Mouse (Mus musculus) megakaryocyte, embryonic 14.5 days (primary cell): ENCODE data around the gene Plch2. TPM values are rescaled to one million over a fixed set of nuclear protein-coding genes. Genes with fewer than 3 reads are reported as not detected.

Experiments used
- H3K27me3 ChIP-seq: replicated peaks from 2 replicates; pipeline ENCODE3; 2012; ENCODE audit warnings: inconsistent platforms
- H3K36me3 ChIP-seq: replicated peaks from 2 replicates; pipeline ENCODE3; 2012; ENCODE audit warnings: low read length, inconsistent platforms, mixed read lengths
- H3K4me1 ChIP-seq: 2 replicates; pipeline ENCODE4 v1.6.1; 2012; ENCODE audit warnings: inconsistent platforms
- H3K4me3 ChIP-seq: replicated peaks from 2 replicates; pipeline ENCODE3; 2012; ENCODE audit warnings: moderate library complexity, mild to moderate bottlenecking, inconsistent platforms
- H3K9me3 ChIP-seq: 2 replicates; pipeline ENCODE4 v1.6.1; 2012; ENCODE audit warnings: inconsistent platforms
- FLI1 ChIP-seq: IDR thresholded peaks from 2 replicates; pipeline ENCODE4 v1.6.1; 2012; ENCODE audit warnings: low read length, inconsistent platforms, mixed read lengths
- GATA1 ChIP-seq: IDR thresholded peaks from 3 replicates; pipeline ENCODE4 v1.6.1; 2012; ENCODE audit warnings: mixed read lengths, low read length, inconsistent platforms, borderline replicate concordance
- polyA plus RNA-seq: library from polyadenylated mRNA; stranded (reverse); fragments of >175 nt; gene quantifications from 2 replicates; pipeline ENCODE4 v1.2.3, GENCODE M21; 2012; ENCODE audit warnings: low replicate concordance; ENCODE audit not compliant: insufficient read depth

Gene Plch2
- polyA plus RNA-seq, 1 experiment = 0.27 TPM

- Histone ChIP-seq H3K27me3 (peaks cover 17% of the 10 kb centered on the region), H3K9me3 (no peaks in the 10 kb centered on the region), H3K36me3 (no peaks in the 10 kb centered on the region), H3K4me1 (peaks cover 43% of the 10 kb centered on the region), H3K4me3 (no peak overlapping the region)
- no peak for TF ChIP-seq GATA1
These were observed 116.4 kb downstream of the Plch2 start for GRCm38 (mm10) chr4:154940156-154940555.

DNA sequence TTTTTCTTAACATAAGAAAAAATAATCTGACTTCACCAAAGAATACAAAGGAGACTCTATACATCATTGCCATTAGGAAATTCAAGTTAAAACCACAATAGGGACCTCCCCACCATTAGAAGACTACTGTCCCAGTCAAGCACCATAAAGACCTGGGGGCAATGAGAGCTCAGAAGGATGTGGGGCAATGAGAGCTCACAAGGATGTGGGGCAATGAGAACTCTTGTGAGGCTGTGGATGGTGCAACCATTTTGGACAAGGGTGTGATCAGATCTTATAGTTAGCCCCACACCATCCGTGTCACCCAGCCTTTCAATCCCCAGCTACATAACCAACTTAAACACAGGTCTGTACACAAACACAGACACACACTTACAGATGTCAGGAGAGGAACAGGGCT, 118.8 kb downstream of the Plch2 start:
- Histone ChIP-seq H3K27me3 (peaks cover 32% of the 10 kb centered on the region), H3K4me3 (no peak overlapping the region), H3K4me1 (peaks cover 41% of the 10 kb centered on the region), H3K9me3 (no peaks in the 10 kb centered on the region), H3K36me3 (no peaks in the 10 kb centered on the region)
- no peak for TF ChIP-seq FLI1
- no peak for TF ChIP-seq GATA1

DNA sequence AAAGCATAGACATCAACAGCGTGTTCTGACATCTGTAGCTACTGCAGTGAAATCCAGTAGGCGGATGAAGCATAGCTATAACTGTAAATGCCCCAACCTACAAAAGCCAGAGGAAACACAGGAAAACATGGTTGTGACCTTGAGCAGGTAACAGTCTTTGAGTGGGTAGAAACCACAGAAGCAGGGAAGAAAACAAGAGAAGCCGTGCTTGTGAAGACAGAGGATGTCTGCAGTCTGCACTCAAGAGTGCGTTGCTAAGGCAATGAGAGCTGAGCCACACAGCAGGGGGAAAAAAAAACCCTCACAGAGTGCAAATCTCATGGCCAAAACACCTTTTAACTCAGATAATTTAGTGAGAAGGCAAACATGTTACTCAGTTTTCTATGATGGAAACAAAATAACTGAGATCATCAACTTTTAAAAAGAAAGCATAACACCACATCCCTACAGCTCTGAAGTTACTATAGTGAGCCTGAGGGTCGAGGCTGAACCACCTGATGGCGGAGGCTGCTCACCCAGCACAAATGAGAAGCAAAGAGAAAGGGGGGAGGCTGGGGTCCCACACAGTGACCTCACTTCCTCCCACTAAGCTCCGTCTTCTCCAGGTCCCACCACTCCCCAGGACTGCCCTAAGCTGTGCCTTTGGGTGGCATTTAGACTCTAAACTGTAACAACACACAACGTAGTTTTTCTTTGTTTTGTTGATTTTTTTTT, 119.9 kb downstream of the Plch2 start:
- no peak overlapping the region for H3K4me3 ChIP-seq
- H3K4me1 ChIP-seq = peaks cover 37% of the 10 kb centered on the region
- H3K36me3 ChIP-seq = no peaks in the 10 kb centered on the region
- no peaks in the 10 kb centered on the region for H3K9me3 ChIP-seq
- H3K27me3 ChIP-seq = peaks cover 38% of the 10 kb centered on the region
- TF ChIP-seq GATA1 = no peak
- TF ChIP-seq FLI1 = no peak

DNA sequence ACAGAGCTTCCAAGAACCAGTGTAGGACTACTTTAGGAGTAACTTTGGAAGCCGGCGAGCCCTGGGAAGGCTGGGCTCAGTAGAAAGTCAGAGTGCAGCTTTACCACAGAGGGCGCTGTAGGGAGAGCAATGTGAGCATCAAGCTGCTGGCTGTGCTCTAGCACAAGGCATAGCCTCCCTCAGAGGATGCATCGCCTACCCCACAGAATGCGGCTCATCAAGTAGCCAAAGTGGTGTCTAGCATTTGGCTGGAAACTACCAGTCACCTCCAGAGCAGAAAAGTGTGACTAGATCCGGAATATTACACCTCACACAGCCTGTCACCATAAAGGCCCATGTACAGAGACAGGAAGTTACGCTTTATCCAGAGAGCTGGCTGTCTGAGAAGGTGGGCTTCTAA, 120.8 kb downstream of the Plch2 start:
- H3K4me1 ChIP-seq = peaks cover 36% of the 10 kb centered on the region
- TF ChIP-seq FLI1 (no peak), GATA1 (no peak)
- peaks cover 38% of the 10 kb centered on the region for H3K27me3 ChIP-seq
- no peaks in the 10 kb centered on the region for H3K36me3 ChIP-seq
- H3K9me3 ChIP-seq = no peaks in the 10 kb centered on the region
- H3K4me3 ChIP-seq = no peak overlapping the region

- Histone ChIP-seq H3K4me3 (no peak overlapping the region), H3K9me3 (no peaks in the 10 kb centered on the region), H3K27me3 (peaks cover 38% of the 10 kb centered on the region), H3K4me1 (peaks cover 33% of the 10 kb centered on the region), H3K36me3 (no peaks in the 10 kb centered on the region)
- TF ChIP-seq GATA1 (no peak), FLI1 (no peak)
These were observed 121.8 kb downstream of the Plch2 start for GRCm38 (mm10) chr4:154934800-154935199.

DNA sequence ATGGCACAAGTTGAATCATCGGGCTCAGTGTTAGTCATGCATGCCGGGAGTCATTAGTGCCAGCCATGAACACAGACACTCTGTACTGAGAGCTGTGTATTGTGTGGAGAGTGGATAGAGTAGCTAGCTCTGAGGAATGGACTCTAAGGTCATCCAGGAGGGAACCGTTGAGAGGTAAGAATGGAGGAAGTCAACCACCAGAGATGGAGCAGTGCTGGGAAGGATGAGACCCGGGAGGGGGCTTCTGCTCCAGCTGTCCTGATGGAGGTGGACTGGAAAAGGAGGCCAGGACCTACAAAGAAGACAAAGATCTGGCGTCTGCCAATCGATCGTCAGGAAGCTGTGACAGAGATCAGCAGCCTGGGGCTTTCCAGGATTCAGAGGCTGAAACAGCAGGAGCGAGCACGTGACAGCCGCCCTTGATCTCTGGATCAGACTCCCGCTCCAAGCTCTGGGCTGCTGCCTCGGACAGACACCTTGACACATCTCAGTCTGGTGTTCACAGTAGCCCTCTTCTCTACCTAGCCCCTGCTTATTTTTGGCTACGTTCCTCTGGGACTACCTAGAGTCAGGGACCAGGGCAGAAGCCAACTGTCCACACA, 123.2 kb downstream of the Plch2 start:
- Histone ChIP-seq H3K27me3 (peaks cover 35% of the 10 kb centered on the region), H3K4me1 (peaks cover 42% of the 10 kb centered on the region), H3K36me3 (no peaks in the 10 kb centered on the region), H3K9me3 (no peaks in the 10 kb centered on the region), H3K4me3 (no peak overlapping the region)
- TF ChIP-seq FLI1 = no peak
- no peak for TF ChIP-seq GATA1

Other genes starting within 250 kb of the Plch2 start
- not detected in 2 replicates for gene Ttc34, start 219.3 kb downstream of the Plch2 start, polyA plus RNA-seq
- 1.2 TPM in 1 of 2 replicates, not detected in the other for gene Mmel1, start 187.2 kb downstream of the Plch2 start, polyA plus RNA-seq
- gene Fam213b, start 157.6 kb downstream of the Plch2 start, polyA plus RNA-seq = 13.1 TPM in 1 of 2 replicates, not detected in the other
- gene Tnfrsf14, start 128.2 kb downstream of the Plch2 start, polyA plus RNA-seq = 5.4 TPM in 1 of 2 replicates, not detected in the other
- 0.23 TPM in 1 of 2 replicates, not detected in the other for gene Hes5, start 95.9 kb downstream of the Plch2 start, polyA plus RNA-seq
- gene Pank4, start 92.7 kb downstream of the Plch2 start, polyA plus RNA-seq = 5.4 and 13.1 TPM in 2 replicates
- gene Pex10, start 10.2 kb upstream of the Plch2 start, polyA plus RNA-seq = 1.4 and 4.3 TPM in 2 replicates
- 18.8 and 58.8 TPM in 2 replicates for gene Rer1, start 29.6 kb upstream of the Plch2 start, polyA plus RNA-seq
- 4.3 and 6.3 TPM in 2 replicates for gene Morn1, start 29.8 kb upstream of the Plch2 start, polyA plus RNA-seq
- gene Ski, start 165.8 kb upstream of the Plch2 start, polyA plus RNA-seq = 31.5 and 38.7 TPM in 2 replicates
- 51.4 and 87.5 TPM in 2 replicates for gene Faap20, start 193.0 kb upstream of the Plch2 start, polyA plus RNA-seq